Mouse (Mus musculus): ENCODE measurements at regions not wholly inside any gene's neighbourhood (a gene's known extent, or its start where the extent isn't known, plus 50 kb on each side); places are given as distances from the start of the nearest gene placed in this dataset.

DNA sequence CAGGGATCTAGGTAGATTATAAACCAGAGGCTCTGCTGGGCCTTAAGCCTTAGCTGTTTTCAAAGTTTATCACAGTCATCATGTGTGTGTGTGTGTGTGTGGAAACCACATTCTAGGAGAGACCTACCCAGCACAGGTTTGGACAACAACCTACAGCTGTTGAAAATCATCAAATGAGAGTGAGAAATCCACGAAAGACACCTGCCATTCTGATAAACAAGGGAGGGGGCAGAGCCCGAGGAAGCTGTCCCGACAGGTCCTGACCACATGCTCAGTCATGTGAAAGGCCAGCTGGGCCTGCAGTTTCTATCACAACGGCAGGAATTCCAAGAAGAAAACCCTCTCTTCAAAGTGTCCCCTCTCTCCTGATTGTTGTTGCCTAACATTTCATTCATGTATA is 114.0 kb upstream of the Atp1b1 start:
- TF ChIP-seq CTCF (IDR thresholded peaks at IDR 0.05; ENCODE audit: low read depth) (no peak), EP300 (IDR thresholded peaks at IDR 0.05; ENCODE audit: low read depth) (no peak)
